In genomic region chr15:100039001-100039701, GRCm38 (mm10) we compare ENCODE assay signal across 8 mouse cellular contexts. TPM values are rescaled to one million over a fixed set of nuclear protein-coding genes. Genes with fewer than 3 reads are reported as not detected.
DNase-seq lines count a peak whose midpoint lies in the region.

No protein-coding gene starts in this region.

- intact Hi-C loops in left cerebral cortex, postnatal 4 days (cut with DNase I) = loop anchor here (2.0 to 10.0 kb wide), 2 partner anchors 88 to 146 kb away; no protein-coding TSS in a partner anchor

- peak; percentile 66 for DNase-seq in layer of hippocampus, adult 11-12 months (ENCODE audit: low spot score)
- no peak for DNase-seq in layer of hippocampus, adult 9-10 months (ENCODE audit: low spot score)
- peak; percentile 65 to 68 for DNase-seq in cerebellum, postnatal 14 days
- peak; percentile 52 to 57 for DNase-seq in frontal cortex, postnatal 36 days (ENCODE audit: low spot score in 2 of 2)
- peak; percentile 26 for DNase-seq in hindlimb bud, embryonic 11.5 days (ENCODE audit: extremely low spot score, low read depth, low spot score)
- DNase-seq in left cerebral cortex, postnatal 4 days = peak; percentile 53
- peak; percentile 81 for DNase-seq in mesoderm, embryonic 11.5 days (ENCODE audit: low read depth, low spot score)
- DNase-seq in spleen, adult 18-20 months = peak; percentile 47 to 61

RNA-seq across cellular contexts. Expression of gene Dip2b, which starts 0.7 kb away (rescaled TPM):
- 10 to 100 TPM; 57.2 to 60.6 TPM for total RNA-seq in left cerebral cortex, postnatal 4 days (2021)
